Mouse (Mus musculus) pancreas, adult 10 weeks (tissue): ENCODE results near the gene Alkbh8. TPM values are rescaled to one million over a fixed set of nuclear protein-coding genes. Genes with fewer than 3 reads are reported as not detected.

Experiments used
- polyA plus RNA-seq: library from polyadenylated mRNA; stranded (reverse); fragments of 350-450 nt; fragmentation: Illumina TruSeq; extraction: RNeasy Lipid Tissue Mini Kit (QIAGEN cat#74804); gene quantifications from one replicate; pipeline ENCODE4 v1.2.3, GENCODE M21; 2015; ENCODE audit warnings: low read depth, low replicate concordance; ENCODE audit not compliant: insufficient read depth

The Alkbh8 gene
- polyA plus RNA-seq = 1.2 TPM

GRCm38 (mm10) chr9:3334962-3335767, at the start of gene Alkbh8:
Alkbh8 (plus strand) TSS chr9:3335140.

GRCm38 (mm10) chr9:3403251-3404208, 68.6 kb downstream of the Alkbh8 start, which contains the start of gene Cwf19l2:
Cwf19l2 (plus strand) TSS chr9:3403592.

Other genes starting within 250 kb of the Alkbh8 start
- gene Cwf19l2, start 68.5 kb downstream of the Alkbh8 start, polyA plus RNA-seq = 4.0 TPM
- gene Gucy1a2, start 197.6 kb downstream of the Alkbh8 start, polyA plus RNA-seq = 0.96 TPM